Mouse (Mus musculus): ENCODE measurements around the gene Ficd.
"Not testable (repeated sequence)": the region's sequence is repeated elsewhere in the genome, so short reads cannot be mapped to it uniquely, and the experiment has no call there.

The Ficd gene

GRCm38 (mm10) chr5:113773664-113774063 lies 38.1 kb downstream of the Ficd start:
- peak; percentile 93 for DNase-seq (ENCODE audit: low spot score)

- DNase-seq (ENCODE audit: low spot score) = no peak
Measured at GRCm38 (mm10) chr5:113775585-113775984, 40.0 kb downstream of the Ficd start.

GRCm38 (mm10) chr5:113776128-113776895 lies 40.7 kb downstream of the Ficd start:
- no peak for DNase-seq (ENCODE audit: low spot score)

DNA sequence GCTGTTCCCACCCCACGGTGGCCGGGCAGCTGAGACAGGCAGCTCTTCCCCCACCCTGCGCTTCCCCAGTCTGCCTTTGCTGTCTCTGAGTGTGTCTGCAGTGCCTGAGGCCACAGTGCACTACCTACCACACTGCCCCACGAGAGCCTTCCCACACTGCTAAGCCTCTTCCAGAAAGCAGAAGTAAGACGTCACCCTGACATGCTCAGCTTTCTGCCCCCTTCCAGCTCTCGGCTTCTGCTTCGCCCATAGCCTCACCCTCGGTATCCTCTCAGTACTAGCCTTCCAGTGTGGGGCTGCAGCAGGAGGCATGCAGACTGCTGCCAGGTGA lies 41.3 kb downstream of the Ficd start:
- no peak for DNase-seq (ENCODE audit: low spot score)

GRCm38 (mm10) chr5:113777728-113778127 lies 42.1 kb downstream of the Ficd start:
- DNase-seq (ENCODE audit: low spot score) = not testable (repeated sequence)

- no peak for DNase-seq (ENCODE audit: low spot score)
Measured at GRCm38 (mm10) chr5:113779569-113779968, 44.0 kb downstream of the Ficd start.

- no peak for DNase-seq (ENCODE audit: low spot score)
Measured at GRCm38 (mm10) chr5:113780082-113780752, 44.6 kb downstream of the Ficd start.

GRCm38 (mm10) chr5:113780763-113781162 lies 45.2 kb downstream of the Ficd start:
- no peak for DNase-seq (ENCODE audit: low spot score)

GRCm38 (mm10) chr5:113781254-113781653 lies 45.7 kb downstream of the Ficd start:
- DNase-seq (ENCODE audit: low spot score) = peak; percentile 50

GRCm38 (mm10) chr5:113781875-113782274 lies 46.3 kb downstream of the Ficd start:
- DNase-seq (ENCODE audit: low spot score) = no peak

DNA sequence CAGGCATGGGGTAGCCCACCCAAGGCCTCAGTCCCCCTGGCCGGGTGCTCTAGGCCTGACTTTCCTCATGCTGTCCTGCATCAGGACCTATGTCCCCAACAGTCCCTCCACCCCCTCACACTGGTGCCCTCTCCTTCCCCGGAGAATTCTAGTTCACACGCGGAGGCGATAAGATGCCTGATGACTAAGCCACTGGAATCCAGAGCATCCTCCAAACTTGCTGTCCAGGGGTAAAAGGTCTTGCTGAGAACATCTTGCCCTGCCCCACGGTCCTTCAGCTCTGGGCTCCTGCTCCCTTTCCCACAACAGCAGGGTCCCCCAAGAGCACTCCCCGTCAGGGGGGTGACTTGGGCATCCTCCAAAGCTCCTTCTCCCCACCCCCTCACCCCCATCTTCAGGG lies 47.0 kb downstream of the Ficd start:
- no peak for DNase-seq (ENCODE audit: low spot score)

GRCm38 (mm10) chr5:113783581-113784001 lies 48.0 kb downstream of the Ficd start:
- DNase-seq (ENCODE audit: low spot score) = peak; percentile 60

DNA sequence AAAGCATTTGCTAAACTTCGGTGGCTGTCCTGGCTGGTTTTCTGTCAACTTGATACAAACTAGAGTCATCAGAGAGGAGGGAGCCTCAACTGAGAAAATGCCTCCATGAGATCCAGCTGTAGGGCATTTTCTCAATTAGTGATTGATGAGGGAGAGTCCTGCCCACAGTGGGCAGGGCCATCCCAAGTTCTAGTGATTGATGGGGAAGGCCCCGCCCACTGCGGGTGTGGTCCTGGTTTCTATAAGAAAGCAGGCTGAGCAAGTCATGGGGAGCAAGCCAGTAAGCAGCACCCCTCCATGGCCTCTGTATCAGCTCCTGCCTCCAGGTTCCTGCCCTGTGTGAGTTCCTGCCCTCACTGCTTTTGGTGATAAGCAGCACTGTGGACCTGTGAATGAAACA lies 48.5 kb downstream of the Ficd start:
- not testable (repeated sequence) for DNase-seq (ENCODE audit: low spot score)

GRCm38 (mm10) chr5:113786985-113787384 lies 51.4 kb downstream of the Ficd start:
- DNase-seq (ENCODE audit: low spot score) = no peak

DNA sequence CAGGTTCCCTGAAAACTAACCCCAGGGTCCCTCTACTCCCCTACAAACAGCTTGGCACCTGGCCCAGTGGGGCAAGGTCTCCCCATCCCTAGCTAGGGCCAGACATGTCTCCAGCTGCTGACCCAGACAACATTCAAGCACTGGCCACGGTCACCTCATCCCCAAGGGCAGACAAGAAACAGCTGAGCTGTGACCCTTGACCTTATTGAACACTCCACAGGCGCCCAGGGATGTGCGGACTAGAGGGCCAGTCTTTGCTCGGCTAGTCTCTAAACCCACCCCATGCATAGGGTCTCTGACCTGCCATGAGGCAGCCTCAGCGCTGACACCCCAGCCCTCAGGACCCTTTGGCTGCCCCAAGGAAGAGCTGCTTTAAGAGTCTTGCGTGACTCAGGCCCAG lies 53.0 kb downstream of the Ficd start:
- no peak for DNase-seq (ENCODE audit: low spot score)

- DNase-seq (ENCODE audit: low spot score) = no peak
Measured at GRCm38 (mm10) chr5:113789075-113789788, 53.6 kb downstream of the Ficd start.
